Mouse (Mus musculus) lung, postnatal 36 days (tissue): ENCODE data around the gene Rbm34.

Source experiments
- DNase-seq: peaks from one replicate; pipeline ENCODE4 v3.0.0; 2022; ENCODE audit warnings: mixed read lengths

Gene Rbm34

GRCm38 (mm10) chr8:126951900-126952636 lies 18.8 kb downstream of the Rbm34 start:
- no peak for DNase-seq

GRCm38 (mm10) chr8:126949527-126949926 lies 21.3 kb downstream of the Rbm34 start:
- no peak for DNase-seq

GRCm38 (mm10) chr8:126946444-126946843 lies 24.4 kb downstream of the Rbm34 start:
- no peak for DNase-seq

- peak; percentile 96 for DNase-seq
Observed at GRCm38 (mm10) chr8:126945730-126946163, 25.1 kb downstream of the Rbm34 start, which contains the start of gene Tomm20. TSS of gene Tomm20 (minus strand) at chr8:126945844.

- no peak for DNase-seq
Observed at GRCm38 (mm10) chr8:126944781-126945691, 25.8 kb downstream of the Rbm34 start.

- no peak for DNase-seq
Observed at GRCm38 (mm10) chr8:126943565-126943964, 27.3 kb downstream of the Rbm34 start.

GRCm38 (mm10) chr8:126937337-126937736 lies 33.5 kb downstream of the Rbm34 start:
- DNase-seq = no peak

GRCm38 (mm10) chr8:126935932-126936331 lies 34.9 kb downstream of the Rbm34 start:
- DNase-seq = no peak

- no peak for DNase-seq
Observed at GRCm38 (mm10) chr8:126935387-126935786, 35.5 kb downstream of the Rbm34 start.

- DNase-seq = no peak
Observed at GRCm38 (mm10) chr8:126932656-126933055, 38.2 kb downstream of the Rbm34 start.

- DNase-seq = no peak
Observed at GRCm38 (mm10) chr8:126932249-126932648, 38.6 kb downstream of the Rbm34 start.

GRCm38 (mm10) chr8:126931720-126932119 lies 39.2 kb downstream of the Rbm34 start:
- no peak for DNase-seq

GRCm38 (mm10) chr8:126929607-126930161 lies 41.2 kb downstream of the Rbm34 start:
- peak; percentile 88 for DNase-seq

- no peak for DNase-seq
Observed at GRCm38 (mm10) chr8:126928755-126929505, 41.9 kb downstream of the Rbm34 start.

- DNase-seq = no peak
Observed at GRCm38 (mm10) chr8:126928028-126928427, 42.8 kb downstream of the Rbm34 start.

GRCm38 (mm10) chr8:126927058-126927457 lies 43.8 kb downstream of the Rbm34 start:
- DNase-seq = no peak

GRCm38 (mm10) chr8:126922981-126923380 lies 47.9 kb downstream of the Rbm34 start:
- DNase-seq = no peak

- DNase-seq = no peak
Observed at GRCm38 (mm10) chr8:126921432-126921831, 49.4 kb downstream of the Rbm34 start.

- peak; percentile 92 for DNase-seq
Observed at GRCm38 (mm10) chr8:126920845-126921244, 50.0 kb downstream of the Rbm34 start.

GRCm38 (mm10) chr8:126920386-126920785 lies 50.5 kb downstream of the Rbm34 start:
- DNase-seq = no peak

GRCm38 (mm10) chr8:126919703-126920102 lies 51.2 kb downstream of the Rbm34 start:
- DNase-seq = no peak

- DNase-seq = no peak
Observed at GRCm38 (mm10) chr8:126919255-126919654, 51.6 kb downstream of the Rbm34 start.

- DNase-seq = no peak
Observed at GRCm38 (mm10) chr8:126918356-126918755, 52.5 kb downstream of the Rbm34 start.
